Mouse (Mus musculus) MEL (cell line): ENCODE results near the gene Ryk. TPM values are rescaled to one million over a fixed set of nuclear protein-coding genes. Genes with fewer than 3 reads are reported as not detected.

Experiments
- DNase-seq: peaks from one replicate; pipeline ENCODE4 v3.0.0; 2011; ENCODE audit warnings: low read depth, low spot score
- H3K27ac ChIP-seq: 2 replicates; pipeline ENCODE4 v1.5.1; 2012; ENCODE audit warnings: low read depth, mild to moderate bottlenecking, control low read depth, low read length, moderate library complexity; ENCODE audit not compliant: control insufficient read depth
- H3K27me3 ChIP-seq, 2 experiments: fragments of 150-350 bp in 1 of 2; sonication (generic) in 1 of 2; 2 replicates each; pipeline ENCODE4 v1.6.1; 2012; ENCODE audit warnings: low read length in 2 of 2, mild to moderate bottlenecking in 2 of 2, improper control_type of control experiment in 1 of 2, moderate library complexity in 1 of 2; ENCODE audit not compliant: insufficient read depth in 2 of 2, control insufficient read depth in 1 of 2
- H3K36me3 ChIP-seq, 2 experiments: 2 replicates each; pipeline ENCODE4 v1.6.1; 2012 to 2014; ENCODE audit warnings: low read length in 2 of 2, improper control_type of control experiment in 1 of 2, inconsistent platforms in 1 of 2, mild to moderate bottlenecking in 1 of 2; ENCODE audit not compliant: insufficient read depth in 2 of 2, control insufficient read depth in 1 of 2
- H3K4me1 ChIP-seq, 2 experiments: fragments of 150-350 bp in 1 of 2; sonication (generic) in 1 of 2; 2 replicates each; pipeline ENCODE4 v1.6.1; 2012; ENCODE audit warnings: low read length in 2 of 2, improper control_type of control experiment in 1 of 2, mild to moderate bottlenecking in 1 of 2; ENCODE audit not compliant: insufficient read depth in 2 of 2, control insufficient read depth in 1 of 2
- H3K4me3 ChIP-seq, 2 experiments: fragments of 150-350 bp in 1 of 2; sonication (generic) in 1 of 2; 2 replicates each; pipeline ENCODE4 v1.5.1; 2012; ENCODE audit warnings: low read depth in 2 of 2, low read length in 2 of 2, mild to moderate bottlenecking in 2 of 2, moderate library complexity in 2 of 2, control low read depth in 1 of 2, improper control_type of control experiment in 1 of 2; ENCODE audit not compliant: control insufficient read depth in 1 of 2, insufficient read depth in 1 of 2
- H3K79me2 ChIP-seq: 2 replicates; pipeline ENCODE4 v1.6.1; 2012; ENCODE audit warnings: mild to moderate bottlenecking, low read length, moderate library complexity; ENCODE audit not compliant: control insufficient read depth, poor library complexity, insufficient read depth
- H3K9ac ChIP-seq: 2 replicates; pipeline ENCODE4 v1.6.1; 2012; ENCODE audit warnings: low read depth, mild to moderate bottlenecking, control low read depth, low read length, moderate library complexity; ENCODE audit not compliant: control insufficient read depth, poor library complexity, severe bottlenecking
- H3K9me3 ChIP-seq: fragments of 150-350 bp; sonication (generic); replicated peaks from 2 replicates; pipeline ENCODE4 v1.6.1; 2012; ENCODE audit warnings: mild to moderate bottlenecking, low read length, improper control_type of control experiment, moderate library complexity; ENCODE audit not compliant: insufficient read depth
- CHD1 ChIP-seq: IDR thresholded peaks from 2 replicates; pipeline ENCODE4 v1.6.1; 2012; ENCODE audit warnings: low read depth, mild to moderate bottlenecking, inconsistent platforms, low read length, improper control_type of control experiment
- CTCF ChIP-seq, 3 experiments: IDR thresholded peaks in 2 of 3; conservative IDR thresholded peaks in 1 of 3; 2 replicates each; pipeline ENCODE4 v1.5.1; 2011 to 2012; ENCODE audit warnings: low read length in 3 of 3, low read depth in 2 of 3, mild to moderate bottlenecking in 2 of 3, improper control_type of control experiment in 1 of 3, inconsistent platforms in 1 of 3, mixed read lengths in 1 of 3, moderate library complexity in 1 of 3; ENCODE audit not compliant: control insufficient read depth in 1 of 3, insufficient read depth in 1 of 3, poor library complexity in 1 of 3, severe bottlenecking in 1 of 3
- ELF1 ChIP-seq: IDR thresholded peaks from 2 replicates; pipeline ENCODE4 v1.6.1; 2014; ENCODE audit warnings: low read depth, mild to moderate bottlenecking, inconsistent platforms, low read length, improper control_type of control experiment, moderate library complexity
- EP300 ChIP-seq, 2 experiments: IDR thresholded peaks; 2 replicates each; pipeline ENCODE4 v1.6.1; 2011; ENCODE audit warnings: improper control_type of control experiment in 2 of 2, low read length in 2 of 2, low read depth in 1 of 2, mild to moderate bottlenecking in 1 of 2
- ETS1 ChIP-seq: IDR thresholded peaks from 2 replicates; pipeline ENCODE4 v1.6.1; 2012; ENCODE audit warnings: low read depth, mild to moderate bottlenecking, inconsistent platforms, low read length, improper control_type of control experiment, moderate library complexity
- GABPA ChIP-seq: IDR thresholded peaks from 2 replicates; pipeline ENCODE4 v1.6.1; 2012; ENCODE audit warnings: low read depth, mild to moderate bottlenecking, inconsistent platforms, low read length, improper control_type of control experiment, moderate library complexity
- GATA1 ChIP-seq: IDR thresholded peaks from 2 replicates; pipeline ENCODE4 v1.6.1; 2011; ENCODE audit warnings: low read depth, low read length, improper control_type of control experiment
- JUND ChIP-seq: IDR thresholded peaks from 2 replicates; pipeline ENCODE4 v1.6.1; 2011; ENCODE audit warnings: low read depth, mild to moderate bottlenecking, improper control_type of control experiment, low read length
- KAT2A ChIP-seq: conservative IDR thresholded peaks from 2 replicates; pipeline ENCODE4 v1.6.1; 2012; ENCODE audit warnings: low read depth, low read length, improper control_type of control experiment, inconsistent platforms
- MAFK ChIP-seq: IDR thresholded peaks from 2 replicates; pipeline ENCODE4 v1.6.1; 2011; ENCODE audit warnings: low read depth, mild to moderate bottlenecking, low read length, improper control_type of control experiment, borderline replicate concordance
- MEF2A ChIP-seq: IDR thresholded peaks from 2 replicates; pipeline ENCODE4 v1.6.1; 2014; ENCODE audit warnings: low read depth, mild to moderate bottlenecking, inconsistent platforms, low read length, improper control_type of control experiment; ENCODE audit not compliant: poor library complexity, insufficient replicate concordance, severe bottlenecking; ENCODE audit errors: extremely low read depth
- MXI1 ChIP-seq: IDR thresholded peaks from 2 replicates; pipeline ENCODE4 v1.6.1; 2011; ENCODE audit warnings: mild to moderate bottlenecking, low read depth, low read length, improper control_type of control experiment
- MYB ChIP-seq: IDR thresholded peaks from 2 replicates; pipeline ENCODE4 v1.6.1; 2011; ENCODE audit warnings: mild to moderate bottlenecking, low read depth, low read length, improper control_type of control experiment
- MYC ChIP-seq: IDR thresholded peaks from 2 replicates; pipeline ENCODE4 v1.6.1; 2011; ENCODE audit warnings: low read depth, mild to moderate bottlenecking, low read length, improper control_type of control experiment, moderate library complexity
- NELFE ChIP-seq: IDR thresholded peaks from 2 replicates; pipeline ENCODE4 v1.6.1; 2011; ENCODE audit warnings: low read depth, low read length, improper control_type of control experiment
- NRF1 ChIP-seq: IDR thresholded peaks from 2 replicates; pipeline ENCODE4 v1.6.1; 2014; ENCODE audit warnings: low read depth, mild to moderate bottlenecking, inconsistent platforms, low read length, improper control_type of control experiment, moderate library complexity; ENCODE audit not compliant: poor library complexity, insufficient read depth, severe bottlenecking
- POLR2AphosphoS2 ChIP-seq: IDR thresholded peaks from 2 replicates; pipeline ENCODE4 v1.6.1; 2011; ENCODE audit warnings: low read length, improper control_type of control experiment
- POLR2AphosphoS5 ChIP-seq: IDR thresholded peaks from 2 replicates; pipeline ENCODE4 v1.6.1; 2012; ENCODE audit warnings: low read depth, borderline replicate concordance, mild to moderate bottlenecking, inconsistent platforms, low read length, moderate library complexity, mixed read lengths
- RAD21 ChIP-seq: IDR thresholded peaks from 2 replicates; pipeline ENCODE4 v1.6.1; 2011; ENCODE audit warnings: mild to moderate bottlenecking, low read depth, low read length, improper control_type of control experiment
- RCOR1 ChIP-seq: IDR thresholded peaks from 2 replicates; pipeline ENCODE4 v1.6.1; 2012; ENCODE audit warnings: low read depth, mild to moderate bottlenecking, inconsistent platforms, low read length, improper control_type of control experiment
- SMC3 ChIP-seq: IDR thresholded peaks from 2 replicates; pipeline ENCODE4 v1.6.1; 2011; ENCODE audit warnings: low read depth, low read length, improper control_type of control experiment
- TAL1 ChIP-seq: IDR thresholded peaks from 2 replicates; pipeline ENCODE4 v1.6.1; 2012; ENCODE audit warnings: mild to moderate bottlenecking, inconsistent platforms, low read length, moderate library complexity, mixed read lengths
- TBP ChIP-seq: IDR thresholded peaks from 2 replicates; pipeline ENCODE4 v1.8.0; 2011; ENCODE audit warnings: low read depth, low read length, improper control_type of control experiment
- USF1 ChIP-seq: IDR thresholded peaks from 2 replicates; pipeline ENCODE4 v1.6.1; 2014; ENCODE audit warnings: low read depth, mild to moderate bottlenecking, inconsistent platforms, low read length, improper control_type of control experiment, moderate library complexity
- USF2 ChIP-seq, 2 experiments: IDR thresholded peaks; 2 replicates each; pipeline ENCODE4 v1.6.1; 2011 to 2012; ENCODE audit warnings: improper control_type of control experiment in 2 of 2, low read length in 2 of 2, borderline replicate concordance in 1 of 2, inconsistent platforms in 1 of 2, low read depth in 1 of 2, mild to moderate bottlenecking in 1 of 2; ENCODE audit not compliant: insufficient read depth in 1 of 2
- ZNF384 ChIP-seq: IDR thresholded peaks from 2 replicates; pipeline ENCODE4 v1.6.1; 2012; ENCODE audit warnings: low read depth, mild to moderate bottlenecking, inconsistent platforms, low read length, improper control_type of control experiment
- polyA plus RNA-seq, 2 experiments: library from polyadenylated mRNA; stranded (reverse) in 1 of 2; unstranded in 1 of 2; fragments of >175 nt in 1 of 2; fragments of >200 nt in 1 of 2; gene quantifications; 2 replicates each; pipeline versions ENCODE4 v1.2.1 to v1.2.4; 2012; ENCODE audit warnings: low replicate concordance in 2 of 2, low read depth in 1 of 2; ENCODE audit not compliant: insufficient read length in 2 of 2, insufficient read depth in 1 of 2, missing spikeins in 1 of 2
- total RNA-seq: library from RNA; depleted of rRNA; stranded (reverse); fragments of 300-350 nt; gene quantifications from 2 replicates; pipeline ENCODE4 v1.2.3, GENCODE M21; 2012

Gene Ryk
- total and polyA plus RNA-seq, 3 experiments: 46.0 to 47.3 (median 46.4) TPM

GRCm38 (mm10) chr9:102842498-102842897, 7.8 kb downstream of the Ryk start:
- Histone ChIP-seq H3K27ac (no peak overlapping the region), H3K4me3 (no peak overlapping the region), H3K36me3 (peaks cover 0 to 28% of the 10 kb centered on the region in 2 experiments; a peak in 2 of 4 replicates), H3K9me3 (no peaks in the 10 kb centered on the region), H3K27me3 (no peaks in the 10 kb centered on the region), H3K9ac (no peak overlapping the region), H3K4me1 (peaks cover 8 to 27% of the 10 kb centered on the region in 2 experiments), H3K79me2 (peaks cover 71% of the 10 kb centered on the region)
- TF ChIP-seq GABPA: no peak
- no peak for TF ChIP-seq SMC3
- no peak for TF ChIP-seq MXI1
- TF ChIP-seq MEF2A: no peak
- no peak for TF ChIP-seq TAL1
- no peak for TF ChIP-seq GATA1
- no peak for TF ChIP-seq USF1
- TF ChIP-seq NELFE: no peak
- TF ChIP-seq CTCF (IDR thresholded peaks at IDR 0.05 in 2 of 3, conservative IDR thresholded peaks at IDR 0.05 in 1 of 3; ENCODE audit: control insufficient read depth in 1 of 3, insufficient read depth in 1 of 3, low read depth in 2 of 3, low read length in 3 of 3, poor library complexity in 1 of 3, severe bottlenecking in 1 of 3): no peak
- TF ChIP-seq EP300 (IDR thresholded peaks at IDR 0.05; ENCODE audit: low read depth in 1 of 2, low read length in 2 of 2): no peak
- no peak for TF ChIP-seq CHD1
- DNase-seq: no peak

DNA sequence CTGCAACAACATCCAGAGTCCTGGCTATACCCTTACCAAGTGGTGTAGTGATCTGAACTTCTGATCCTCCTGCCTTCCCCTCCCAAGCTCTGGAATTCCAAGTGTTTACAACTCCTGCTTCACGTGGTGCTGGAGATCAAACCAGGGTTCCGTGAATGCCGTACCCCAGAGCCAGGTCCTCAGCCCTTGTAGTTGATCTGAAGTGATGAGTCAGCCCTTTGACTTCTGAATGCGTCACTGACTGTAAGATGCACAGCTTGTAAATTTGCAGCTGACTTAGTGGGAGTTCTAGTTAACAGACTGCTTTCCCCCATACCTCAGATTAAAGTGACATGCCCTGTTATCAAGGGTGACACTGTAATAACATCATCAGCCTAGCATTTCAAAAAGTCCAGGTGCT, 8.9 kb downstream of the Ryk start:
- Histone ChIP-seq H3K36me3 (peaks cover 0 to 28% of the 10 kb centered on the region in 2 experiments; a peak in 2 of 4 replicates), H3K4me1 (peaks cover 8 to 31% of the 10 kb centered on the region in 2 experiments)
- peak; percentile 39 for DNase-seq

GRCm38 (mm10) chr9:102845851-102846250, 11.1 kb downstream of the Ryk start:
- no peak overlapping the region for H3K27ac ChIP-seq
- no peak overlapping the region for H3K4me3 ChIP-seq
- TF ChIP-seq POLR2AphosphoS2 (no peak), TBP (no peak), NRF1 (no peak), TAL1 (no peak), MYC (no peak), RCOR1 (no peak), CHD1 (no peak), ZNF384 (no peak), USF2 (IDR thresholded peaks at IDR 0.05; ENCODE audit: borderline replicate concordance in 1 of 2, insufficient read depth in 1 of 2, low read depth in 1 of 2, low read length in 2 of 2) (no peak), JUND (no peak), POLR2AphosphoS5 (no peak), MYB (no peak), MXI1 (no peak), ETS1 (no peak), KAT2A (no peak), ELF1 (no peak)
- H3K4me1 ChIP-seq: peaks cover 8 to 18% of the 10 kb centered on the region in 2 experiments
- peaks cover 0 to 24% of the 10 kb centered on the region in 2 experiments; a peak in 2 of 4 replicates for H3K36me3 ChIP-seq
- no peak for DNase-seq
- H3K9ac ChIP-seq: no peak overlapping the region
- no peaks in the 10 kb centered on the region for H3K27me3 ChIP-seq
- H3K79me2 ChIP-seq: peaks cover 76% of the 10 kb centered on the region
- no peaks in the 10 kb centered on the region for H3K9me3 ChIP-seq

More for the DNA sequence above, 8.9 kb downstream of the Ryk start:
- Histone ChIP-seq H3K79me2 (peaks cover 78% of the 10 kb centered on the region), H3K9me3 (no peaks in the 10 kb centered on the region), H3K27me3 (no peaks in the 10 kb centered on the region), H3K9ac (no peak overlapping the region), H3K4me3 (no peak overlapping the region), H3K27ac (no peak overlapping the region)
- TF ChIP-seq ETS1: peak; percentile 75
- TF ChIP-seq MAFK: 0 out of 2 replicates have a peak, but pooled peaks have one; percentile 53
- TF ChIP-seq RAD21: no peak
- TF ChIP-seq CHD1: no peak
- TF ChIP-seq USF2 (IDR thresholded peaks at IDR 0.05; ENCODE audit: borderline replicate concordance in 1 of 2, insufficient read depth in 1 of 2, low read depth in 1 of 2, low read length in 2 of 2): no peak
